Mouse (Mus musculus) heart, adult 2 months (tissue): ENCODE results near the gene Dlg4. TPM values are rescaled to one million over a fixed set of nuclear protein-coding genes. Genes with fewer than 3 reads are reported as not detected.

Source experiments
- DNase-seq, 2 experiments: peaks; one replicate each; pipeline ENCODE4 v3.0.0; 2021
- H3K27ac ChIP-seq: fragments of 200-600 bp; 2 replicates; pipeline ENCODE4 v1.8.1; 2022
- H3K27me3 ChIP-seq: fragments of 200-500 bp; 2 replicates; pipeline ENCODE4 v1.6.1; 2012; ENCODE audit warnings: mild to moderate bottlenecking, low read length, inconsistent platforms, mixed read lengths; ENCODE audit not compliant: control insufficient read depth, insufficient read depth
- H3K36me3 ChIP-seq: fragments of 200-500 bp; 2 replicates; pipeline ENCODE4 v1.6.1; 2012; ENCODE audit warnings: low read length, inconsistent platforms; ENCODE audit not compliant: control insufficient read depth, insufficient read depth
- H3K4me1 ChIP-seq: fragments of 200-500 bp; 2 replicates; pipeline ENCODE4 v1.6.1; 2011; ENCODE audit warnings: low read length; ENCODE audit not compliant: control insufficient read depth, insufficient read depth
- H3K4me3 ChIP-seq: fragments of 200-600 bp; 2 replicates; pipeline ENCODE4 v1.8.1; 2022
- H3K79me2 ChIP-seq: fragments of 200-500 bp; replicated peaks from 2 replicates; pipeline ENCODE4 v1.6.1; 2012; ENCODE audit warnings: mild to moderate bottlenecking, inconsistent platforms, low read length, moderate library complexity, mixed read lengths; ENCODE audit not compliant: control insufficient read depth, insufficient read depth
- H3K9ac ChIP-seq: fragments of 200-500 bp; 2 replicates; pipeline ENCODE4 v1.6.1; 2012; ENCODE audit warnings: low read depth, mild to moderate bottlenecking, control low read depth, inconsistent platforms, low read length, mixed read lengths
- CTCF ChIP-seq: fragments of 200-600 bp; IDR thresholded peaks from 2 replicates; pipeline ENCODE4 v1.8.1; 2022; ENCODE audit warnings: antibody characterized with exemption, mild to moderate bottlenecking, moderate library complexity
- EP300 ChIP-seq: fragments of 200-500 bp; IDR thresholded peaks from 2 replicates; pipeline ENCODE4 v1.6.1; 2011; ENCODE audit warnings: low read depth, low read length, control low read depth; ENCODE audit not compliant: insufficient read depth
- POLR2A ChIP-seq: fragments of 200-500 bp; IDR thresholded peaks from 2 replicates; pipeline ENCODE4 v1.6.1; 2011; ENCODE audit warnings: mild to moderate bottlenecking, low read depth, low read length, control low read depth; ENCODE audit not compliant: insufficient read depth
- WGBS: fragments of 180-500 bp; shearing (Covaris S2); methylation state at CpG from one replicate; pipeline ENCODE4 v1.1.7; 2018; 5-methylcytosine and 5-hydroxymethylcytosine counted together
- intact Hi-C: fragments of 180-260 bp; cut with DNase I; formaldehyde crosslinking; loops from one replicate; pipeline ENCODE4 v1.15.1; 2025
- polyA plus RNA-seq: library from polyadenylated mRNA; depleted of rRNA; stranded (reverse); fragments of >200 nt; gene quantifications from 2 replicates; pipeline ENCODE4 v1.2.3, GENCODE M21; 2012
- total RNA-seq, 2 experiments: library from RNA; stranded (reverse); gene quantifications; 2 replicates each; pipeline ENCODE4 v1.2.3; 2021

Gene Dlg4
- total and polyA plus RNA-seq, 3 experiments, result 5.2 to 6.9 (median 5.7) TPM

DNA sequence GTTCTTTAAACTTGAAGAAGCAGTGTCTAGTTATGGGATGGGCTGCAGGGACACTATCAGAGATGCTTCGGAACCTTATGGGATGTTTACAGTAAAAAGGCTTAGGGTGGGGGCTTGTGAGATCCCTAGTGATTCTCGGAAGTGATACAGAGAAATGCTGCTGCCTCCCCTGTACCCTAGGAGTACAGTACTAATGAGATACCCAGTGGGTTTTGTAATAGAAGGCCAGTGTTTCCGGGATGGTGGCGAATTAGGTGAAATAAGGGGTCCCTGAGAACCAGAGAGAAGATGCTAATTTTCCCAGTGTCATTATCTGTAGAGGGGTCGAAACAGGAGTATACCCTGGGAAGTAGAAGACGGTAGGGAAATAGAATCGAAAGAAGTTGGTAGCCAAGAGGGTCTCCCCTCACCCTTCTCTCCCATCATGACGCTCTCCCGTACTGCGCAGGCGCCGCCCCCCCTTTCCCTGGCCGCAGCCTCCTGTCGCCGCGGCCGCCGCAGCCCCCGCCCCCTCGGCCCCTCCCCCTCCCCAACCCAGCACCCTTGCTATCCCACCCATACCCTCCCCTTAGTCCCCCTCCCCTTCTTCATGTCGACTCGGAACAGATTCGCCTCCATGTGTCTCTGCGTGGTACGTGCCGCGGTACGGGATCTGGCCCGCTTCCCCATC is 6.9 kb downstream of the Dlg4 start:
- TF ChIP-seq EP300 (no peak), CTCF (no peak), POLR2A (no peak)
- intact Hi-C loops, result no loop called here

DNA sequence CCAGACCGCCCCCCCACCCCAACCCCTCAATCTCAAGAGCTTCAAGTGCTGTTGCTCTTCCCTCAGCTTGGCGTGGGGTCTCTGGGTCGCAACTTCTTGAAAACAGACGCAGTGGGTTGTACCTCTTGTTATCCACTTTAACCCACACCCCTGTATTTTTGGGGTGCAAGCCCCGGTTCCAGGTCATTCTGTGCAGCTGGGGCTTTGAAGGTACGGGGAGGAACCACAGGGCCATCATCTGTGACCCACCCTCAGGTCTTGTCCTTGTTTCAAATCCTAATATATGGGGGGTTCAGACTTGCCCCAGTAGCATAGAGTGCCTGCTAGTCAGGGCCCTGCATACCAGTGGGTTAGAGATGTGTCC is 7.4 kb downstream of the Dlg4 start:
- no peak overlapping the region for H3K9ac ChIP-seq

More for the DNA sequence above, 6.9 kb downstream of the Dlg4 start:
- 17% methylated on average over 21 of the region's 29 CpGs for WGBS
- Histone ChIP-seq H3K4me3 (no peak overlapping the region), H3K27me3 (0 out of 2 replicates have a peak, but pooled peaks cover 2% of the 10 kb centered on the region), H3K36me3 (no peaks in the 10 kb centered on the region), H3K27ac (no peak overlapping the region), H3K79me2 (no peaks in the 10 kb centered on the region), H3K4me1 (peaks cover 1% of the 10 kb centered on the region; the same call in 1 of the 2 replicates), H3K9ac (no peak overlapping the region)
- DNase-seq, result no peak

DNA sequence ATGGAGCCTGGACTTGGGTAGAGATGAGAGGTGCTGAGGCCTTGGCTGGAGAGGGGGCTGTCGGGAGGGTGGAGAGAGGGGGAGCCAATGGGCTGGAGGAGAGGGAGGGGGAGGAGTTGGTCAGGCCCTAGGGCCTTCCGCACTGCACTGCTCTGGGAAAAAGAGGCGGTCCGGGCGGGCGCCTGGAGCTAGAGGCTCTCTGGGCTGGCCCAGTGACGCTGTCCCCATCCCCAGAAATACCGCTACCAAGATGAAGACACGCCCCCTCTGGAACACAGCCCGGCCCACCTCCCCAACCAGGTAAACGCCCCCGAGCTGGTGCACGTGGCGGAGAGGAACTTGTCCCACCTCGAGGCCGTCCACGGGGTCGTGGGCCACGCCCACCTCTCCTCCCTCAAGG is 9.9 kb downstream of the Dlg4 start:
- peak; percentile 62 to 72 for DNase-seq
- Histone ChIP-seq H3K27me3 (0 out of 2 replicates have a peak, but pooled peaks cover 2% of the 10 kb centered on the region), H3K9ac (peak overlapping the region; percentile 41), H3K36me3 (no peaks in the 10 kb centered on the region), H3K4me1 (peaks cover 2% of the 10 kb centered on the region), H3K79me2 (no peaks in the 10 kb centered on the region), H3K27ac (peak overlapping the region; percentile 15; the same call in 1 of the 2 replicates), H3K4me3 (peak overlapping the region; percentile 30; the same call in 1 of the 2 replicates)
- TF ChIP-seq POLR2A (no peak), EP300 (no peak), CTCF (no peak)
- intact Hi-C loops, result no loop called here
- WGBS, result 19% methylated on average over 19 of the region's 19 CpGs

More for the DNA sequence above, 7.4 kb downstream of the Dlg4 start:
- Histone ChIP-seq H3K4me1 (peaks cover 1% of the 10 kb centered on the region; the same call in 1 of the 2 replicates), H3K4me3 (no peak overlapping the region), H3K79me2 (no peaks in the 10 kb centered on the region), H3K27me3 (0 out of 2 replicates have a peak, but pooled peaks cover 2% of the 10 kb centered on the region), H3K27ac (no peak overlapping the region), H3K36me3 (no peaks in the 10 kb centered on the region)
- no peak for DNase-seq
- TF ChIP-seq POLR2A (no peak), CTCF (no peak), EP300 (no peak)
- 37% methylated on average over 6 of the region's 6 CpGs for WGBS
- intact Hi-C loops, result no loop called here

DNA sequence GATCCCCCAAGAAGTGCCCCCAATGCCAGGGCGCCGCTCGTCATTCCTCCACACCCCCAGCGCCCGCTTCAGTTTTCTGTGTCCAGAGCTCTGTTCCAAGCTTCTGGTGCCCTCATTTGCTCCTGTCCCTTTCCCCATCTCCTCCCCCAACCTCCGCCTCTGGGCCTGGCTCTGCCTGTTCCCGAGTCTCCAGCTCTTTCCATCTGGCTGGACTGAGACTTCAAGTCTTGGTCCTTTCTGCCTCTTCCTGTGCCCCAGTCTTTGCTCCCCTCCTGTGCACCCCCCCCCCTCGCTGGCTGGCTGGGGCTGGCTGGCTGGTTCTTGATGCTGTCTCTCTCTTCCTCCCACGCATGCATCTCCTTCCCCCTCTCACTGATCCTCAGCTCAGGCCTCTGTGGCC is 10.7 kb downstream of the Dlg4 start:
- Histone ChIP-seq H3K36me3 (no peaks in the 10 kb centered on the region), H3K9ac (no peak overlapping the region; the same call in 1 of the 2 replicates), H3K27me3 (0 out of 2 replicates have a peak, but pooled peaks cover 2% of the 10 kb centered on the region), H3K79me2 (no peaks in the 10 kb centered on the region), H3K27ac (peak overlapping the region; percentile 15), H3K4me3 (no peak overlapping the region), H3K4me1 (peaks cover 2% of the 10 kb centered on the region)
- intact Hi-C loops, result no loop called here
- TF ChIP-seq EP300 (no peak), CTCF (no peak), POLR2A (no peak)
- no peak for DNase-seq
- WGBS, result 53% methylated on average over 9 of the region's 9 CpGs

DNA sequence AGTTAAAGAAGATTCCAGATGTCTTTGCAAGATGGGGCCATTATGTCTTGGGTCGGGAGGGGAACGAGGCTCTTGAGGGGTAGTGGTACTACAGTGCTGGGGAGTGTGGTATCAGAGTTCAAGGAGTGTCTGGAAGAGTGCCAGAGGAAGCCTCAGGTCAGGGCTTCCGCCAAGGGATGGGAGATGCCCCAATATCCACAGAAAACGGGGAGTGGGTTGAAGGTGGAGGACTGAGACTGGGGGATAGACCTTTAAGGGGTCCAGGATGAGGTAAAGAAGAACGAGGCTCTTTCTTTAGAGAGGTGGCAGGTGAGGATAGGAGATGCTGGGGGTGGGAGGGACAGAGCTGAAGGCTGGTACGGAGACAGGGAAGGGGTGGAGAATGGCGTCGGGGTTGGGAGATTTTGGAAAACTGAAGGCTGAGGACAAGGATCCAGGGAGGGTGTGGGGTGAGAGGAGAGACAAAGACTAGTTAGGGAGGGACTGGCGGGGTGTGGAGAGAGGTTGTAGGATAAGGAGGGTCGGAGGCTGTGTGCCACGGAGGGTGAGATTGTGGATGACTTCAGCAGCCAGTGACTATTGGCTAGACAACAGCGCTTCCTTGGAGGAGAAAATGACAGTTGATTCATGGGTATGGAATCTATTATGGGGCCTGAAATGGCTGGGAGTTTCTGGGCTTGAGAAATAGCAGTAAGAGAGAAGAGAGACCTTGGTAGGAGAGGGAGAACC is 11.8 kb downstream of the Dlg4 start:
- H3K9ac ChIP-seq, result no peak overlapping the region
- no peaks in the 10 kb centered on the region for H3K36me3 ChIP-seq
- 25% methylated on average over 12 of the region's 12 CpGs for WGBS
- no peak for DNase-seq
- TF ChIP-seq POLR2A (no peak), EP300 (no peak), CTCF (no peak)
- intact Hi-C loops, result no loop called here
- H3K27ac ChIP-seq, result peak overlapping the region; percentile 59
- H3K27me3 ChIP-seq, result 0 out of 2 replicates have a peak, but pooled peaks cover 2% of the 10 kb centered on the region
- H3K4me3 ChIP-seq, result peak overlapping the region; percentile 13; the same call in 1 of the 2 replicates
- no peaks in the 10 kb centered on the region for H3K79me2 ChIP-seq
- H3K4me1 ChIP-seq, result peaks cover 2% of the 10 kb centered on the region
